ENCODE assay signal across 15 mouse cellular contexts in genomic region chr3:89408448-89408847, GRCm38 (mm10). TPM values are rescaled to one million over a fixed set of nuclear protein-coding genes. Genes with fewer than 3 reads are reported as not detected.
"Had no signal": no experiment of that assay in that cellular context is flagged by ENCODE, and none has a peak within 500 bp of the region (broad histone marks: within the 10 kb centered on the region; RNA-seq: fewer than 3 reads in every experiment).

No protein-coding gene starts in this region.

- H3K27ac ChIP-seq: left cerebral cortex, adult 2 months; limb, embryonic 15.5 days; liver, embryonic 12.5 days; lung, embryonic 15.5 days; macrophage; midbrain, embryonic 15.5 days; neural tube, embryonic 12.5 days; stomach, postnatal 0 days had no signal

- ATAC-seq: liver, embryonic 12.5 days; midbrain, embryonic 15.5 days had no signal

- H3K9ac ChIP-seq: limb, embryonic 15.5 days; liver, embryonic 12.5 days; lung, embryonic 15.5 days; midbrain, embryonic 15.5 days; neural tube, embryonic 12.5 days had no signal

- H3K4me2 ChIP-seq: limb, embryonic 15.5 days; liver, embryonic 12.5 days; lung, embryonic 15.5 days; midbrain, embryonic 11.5 days; midbrain, embryonic 15.5 days; neural tube, embryonic 12.5 days had no signal

- H3K4me3 ChIP-seq: left cerebral cortex, adult 2 months; limb, embryonic 15.5 days; liver, embryonic 12.5 days; lung, embryonic 15.5 days; megakaryocyte, embryonic 14.5 days; midbrain, embryonic 15.5 days; neural tube, embryonic 12.5 days had no signal

- H3K9me3 ChIP-seq: limb, embryonic 15.5 days; liver, embryonic 12.5 days; lung, embryonic 15.5 days; megakaryocyte, embryonic 14.5 days; midbrain, embryonic 15.5 days; neural tube, embryonic 12.5 days had no signal

- H3K27me3 ChIP-seq: limb, embryonic 15.5 days; liver, embryonic 12.5 days; lung, embryonic 15.5 days; megakaryocyte, embryonic 14.5 days; midbrain, embryonic 15.5 days; neural tube, embryonic 12.5 days had no signal

- DNase-seq: kidney, postnatal 25 days; lung, postnatal 14 days; thymus, postnatal 14 days had no signal

RNA-seq across cellular contexts. Expression of gene Lenep, which starts 5.9 kb away (rescaled TPM):
- total RNA-seq: monocyte, adult 5-6 weeks had no signal
- polyA plus RNA-seq: limb, embryonic 15.5 days; liver, embryonic 12.5 days; liver, embryonic 16.5 days; lung, embryonic 15.5 days; macrophage; midbrain, embryonic 11.5 days; stomach, postnatal 0 days had no signal
